Mouse (Mus musculus): Measurements from ENCODE around the gene Pmm1. TPM values are rescaled to one million over a fixed set of nuclear protein-coding genes. Genes with fewer than 3 reads are reported as not detected.
A peak's percentile ranks its signal among the peaks of the same experiment; 100 is the strongest.

Gene Pmm1
- polyA plus RNA-seq, 1 experiment from 2014 or later, result 24.7 TPM

- no peak overlapping the region for H3K4me2 ChIP-seq
- peaks cover 47% of the 10 kb centered on the region for H3K4me1 ChIP-seq (replicated peaks)
- WGBS (ENCODE audit: insufficient replicate concordance), result 36% methylated on average over 4 of the region's 4 CpGs
- no peak overlapping the region for H3K9ac ChIP-seq
- H3K27me3 ChIP-seq, result peaks cover 33% of the 10 kb centered on the region
- H3K36me3 ChIP-seq, result no peaks in the 10 kb centered on the region
- ATAC-seq (ENCODE audit: low read depth), result peak; percentile 62
- H3K27ac ChIP-seq, result no peak overlapping the region
- DNase-seq, result no peak
- no peak overlapping the region for H3K4me3 ChIP-seq (replicated peaks)
- H3K9me3 ChIP-seq (replicated peaks), result no peaks in the 10 kb centered on the region
These were observed 21.0 kb downstream of the Pmm1 start for GRCm38 (mm10) chr15:81939774-81940173.

GRCm38 (mm10) chr15:81939157-81939715, 21.5 kb downstream of the Pmm1 start:
- Histone ChIP-seq H3K27ac (no peak overlapping the region), H3K4me1 (replicated peaks) (peaks cover 47% of the 10 kb centered on the region), H3K9me3 (replicated peaks) (no peaks in the 10 kb centered on the region), H3K9ac (no peak overlapping the region), H3K36me3 (no peaks in the 10 kb centered on the region), H3K4me3 (replicated peaks) (no peak overlapping the region), H3K27me3 (peaks cover 33% of the 10 kb centered on the region), H3K4me2 (no peak overlapping the region)
- DNase-seq, result no peak
- WGBS (ENCODE audit: insufficient replicate concordance), result 78% methylated on average over 10 of the region's 10 CpGs
- ATAC-seq (ENCODE audit: low read depth), result no peak

- H3K9me3 ChIP-seq (replicated peaks), result no peaks in the 10 kb centered on the region
- H3K4me1 ChIP-seq (replicated peaks), result peaks cover 51% of the 10 kb centered on the region
- 39% methylated on average over 2 of the region's 2 CpGs for WGBS (ENCODE audit: insufficient replicate concordance)
- H3K9ac ChIP-seq, result 0 out of 2 replicates have a peak overlapping the region, but pooled peaks have one; percentile 3
- no peak overlapping the region for H3K4me2 ChIP-seq
- no peak overlapping the region for H3K4me3 ChIP-seq (replicated peaks)
- no peak for ATAC-seq (ENCODE audit: low read depth)
- peaks cover 30% of the 10 kb centered on the region for H3K27me3 ChIP-seq
- H3K27ac ChIP-seq, result no peak overlapping the region
- H3K36me3 ChIP-seq, result no peaks in the 10 kb centered on the region
- no peak for DNase-seq
These were observed 22.5 kb downstream of the Pmm1 start for GRCm38 (mm10) chr15:81938246-81938645.

- H3K4me1 ChIP-seq (replicated peaks), result peaks cover 52% of the 10 kb centered on the region
- peaks cover 27% of the 10 kb centered on the region for H3K27me3 ChIP-seq
- WGBS (ENCODE audit: insufficient replicate concordance), result 17% methylated on average over 19 of the region's 19 CpGs
- H3K36me3 ChIP-seq, result no peaks in the 10 kb centered on the region
- peak overlapping the region; percentile 42 for H3K4me2 ChIP-seq
- no peak overlapping the region for H3K27ac ChIP-seq
- peak overlapping the region; percentile 34 for H3K4me3 ChIP-seq (replicated peaks)
- peak overlapping the region; percentile 23; the same call in 1 of the 2 replicates for H3K9ac ChIP-seq
- H3K9me3 ChIP-seq (replicated peaks), result no peaks in the 10 kb centered on the region
- DNase-seq, result no peak
- no peak for ATAC-seq (ENCODE audit: low read depth)
These were observed 23.4 kb downstream of the Pmm1 start for GRCm38 (mm10) chr15:81937098-81937972.

GRCm38 (mm10) chr15:81936679-81937078, 24.1 kb downstream of the Pmm1 start, which contains the start of gene Csdc2:
Gene Csdc2, plus strand, starts transcription at chr15:81936759.
- no peak for DNase-seq
- peaks cover 27% of the 10 kb centered on the region for H3K27me3 ChIP-seq
- WGBS (ENCODE audit: insufficient replicate concordance), result 10% methylated on average over 12 of the region's 12 CpGs
- peak within 1 kb of the TSS; percentile 42 for H3K4me2 ChIP-seq
- H3K9me3 ChIP-seq (replicated peaks), result no peaks in the 10 kb centered on the region
- no peak within 1 kb of the TSS; the same call in 1 of the 2 replicates for H3K27ac ChIP-seq
- peak within 1 kb of the TSS; percentile 34 for H3K4me3 ChIP-seq (replicated peaks)
- ATAC-seq (ENCODE audit: low read depth), result no peak; the same call in 1 of the 2 replicates
- peak within 1 kb of the TSS; percentile 23; the same call in 1 of the 2 replicates for H3K9ac ChIP-seq
- peaks cover 48% of the 10 kb centered on the region for H3K4me1 ChIP-seq (replicated peaks)
- no peaks in the 10 kb centered on the region for H3K36me3 ChIP-seq

- no peak overlapping the region for H3K9ac ChIP-seq
- ATAC-seq (ENCODE audit: low read depth), result no peak
These were observed 24.7 kb downstream of the Pmm1 start for GRCm38 (mm10) chr15:81935869-81936637.

GRCm38 (mm10) chr15:81933986-81934385, 26.7 kb downstream of the Pmm1 start:
- Histone ChIP-seq H3K4me2 (no peak overlapping the region), H3K36me3 (no peaks in the 10 kb centered on the region)
- WGBS (ENCODE audit: insufficient replicate concordance), result 55% methylated on average over 1 of the region's 1 CpGs

More at GRCm38 (mm10) chr15:81935869-81936637, 24.7 kb downstream of the Pmm1 start:
- Histone ChIP-seq H3K36me3 (no peaks in the 10 kb centered on the region), H3K4me1 (replicated peaks) (peaks cover 48% of the 10 kb centered on the region), H3K27me3 (peaks cover 27% of the 10 kb centered on the region), H3K4me3 (replicated peaks) (peak overlapping the region; percentile 34; the same call in 1 of the 2 replicates), H3K27ac (no peak overlapping the region; the same call in 1 of the 2 replicates), H3K9me3 (replicated peaks) (no peaks in the 10 kb centered on the region), H3K4me2 (no peak overlapping the region)
- DNase-seq, result no peak
- WGBS (ENCODE audit: insufficient replicate concordance), result 43% methylated on average over 7 of the region's 7 CpGs

GRCm38 (mm10) chr15:81932951-81933470, 27.7 kb downstream of the Pmm1 start:
- peaks cover 27% of the 10 kb centered on the region for H3K27me3 ChIP-seq
- no peak overlapping the region for H3K27ac ChIP-seq
- ATAC-seq (ENCODE audit: low read depth) (no peak), DNase-seq (no peak)
- 34% methylated on average over 12 of the region's 12 CpGs for WGBS (ENCODE audit: insufficient replicate concordance)
- peaks cover 28% of the 10 kb centered on the region for H3K4me1 ChIP-seq (replicated peaks)
- no peak overlapping the region for H3K4me3 ChIP-seq (replicated peaks)
- H3K36me3 ChIP-seq, result no peaks in the 10 kb centered on the region
- no peak overlapping the region for H3K9ac ChIP-seq
- no peaks in the 10 kb centered on the region for H3K9me3 ChIP-seq (replicated peaks)
- H3K4me2 ChIP-seq, result no peak overlapping the region

More at GRCm38 (mm10) chr15:81933986-81934385, 26.7 kb downstream of the Pmm1 start:
- Histone ChIP-seq H3K27me3 (peaks cover 28% of the 10 kb centered on the region), H3K9ac (no peak overlapping the region), H3K4me1 (replicated peaks) (peaks cover 33% of the 10 kb centered on the region), H3K9me3 (replicated peaks) (no peaks in the 10 kb centered on the region), H3K27ac (no peak overlapping the region), H3K4me3 (replicated peaks) (no peak overlapping the region)
- DNase-seq (no peak), ATAC-seq (ENCODE audit: low read depth) (no peak)

GRCm38 (mm10) chr15:81928277-81928676, 32.5 kb downstream of the Pmm1 start:
- Histone ChIP-seq H3K9me3 (replicated peaks) (no peaks in the 10 kb centered on the region), H3K9ac (no peak overlapping the region), H3K27ac (peak overlapping the region; percentile 58), H3K4me3 (replicated peaks) (no peak overlapping the region), H3K4me1 (replicated peaks) (peaks cover 48% of the 10 kb centered on the region), H3K36me3 (peaks cover 8% of the 10 kb centered on the region), H3K4me2 (no peak overlapping the region), H3K27me3 (0 out of 2 replicates have a peak, but pooled peaks cover 2% of the 10 kb centered on the region)
- DNase-seq (no peak), ATAC-seq (ENCODE audit: low read depth) (no peak)
- WGBS (ENCODE audit: insufficient replicate concordance), result 55% methylated on average over 11 of the region's 11 CpGs

- Histone ChIP-seq H3K36me3 (peaks cover 11% of the 10 kb centered on the region), H3K9me3 (replicated peaks) (no peaks in the 10 kb centered on the region), H3K27me3 (0 out of 2 replicates have a peak, but pooled peaks cover 2% of the 10 kb centered on the region), H3K9ac (no peak overlapping the region), H3K4me2 (no peak overlapping the region), H3K4me3 (replicated peaks) (no peak overlapping the region), H3K4me1 (replicated peaks) (peaks cover 49% of the 10 kb centered on the region), H3K27ac (peak overlapping the region; percentile 63)
- 38% methylated on average over 4 of the region's 4 CpGs for WGBS (ENCODE audit: insufficient replicate concordance)
- ATAC-seq (ENCODE audit: low read depth) (no peak), DNase-seq (no peak)
These were observed 33.0 kb downstream of the Pmm1 start for GRCm38 (mm10) chr15:81927741-81928140.

Measured in liver, embryonic 13.5 days (tissue).